Mouse (Mus musculus): ENCODE measurements around the gene Sox11.

Gene Sox11

GRCm38 (mm10) chr12:27336336-27336735 is 6.0 kb downstream of the Sox11 start:
- in situ Hi-C loops (cut with MboI, MseI), result no loop called here

- in situ Hi-C loops (cut with MboI, MseI), result no loop called here
Observed at GRCm38 (mm10) chr12:27335356-27336055, 6.9 kb downstream of the Sox11 start.

- in situ Hi-C loops (cut with MboI, MseI), result no loop called here
Observed at GRCm38 (mm10) chr12:27333590-27333989, 8.8 kb downstream of the Sox11 start.

GRCm38 (mm10) chr12:27323423-27323822 is 19.0 kb downstream of the Sox11 start:
- in situ Hi-C loops (cut with MboI, MseI), result loop anchor here (25.0 kb wide), 1 partner anchor 1386 kb away; no protein-coding TSS in a partner anchor

GRCm38 (mm10) chr12:27320705-27321104 is 21.7 kb downstream of the Sox11 start:
- in situ Hi-C loops (cut with MboI, MseI), result loop anchor here (25.0 kb wide), 1 partner anchor 1383 kb away; no protein-coding TSS in a partner anchor

- in situ Hi-C loops (cut with MboI, MseI), result loop anchor here (25.0 kb wide), 1 partner anchor 1376 kb away; no protein-coding TSS in a partner anchor
Observed at GRCm38 (mm10) chr12:27312985-27313384, 29.4 kb downstream of the Sox11 start.

- in situ Hi-C loops (cut with MboI, MseI), result loop anchor here (25.0 kb wide), 1 partner anchor 1375 kb away; no protein-coding TSS in a partner anchor
Observed at GRCm38 (mm10) chr12:27311854-27312466, 30.4 kb downstream of the Sox11 start.

- in situ Hi-C loops (cut with MboI, MseI), result loop anchor here (25.0 kb wide), 1 partner anchor 1374 kb away; no protein-coding TSS in a partner anchor
Observed at GRCm38 (mm10) chr12:27311316-27311832, 31.0 kb downstream of the Sox11 start.

GRCm38 (mm10) chr12:27310703-27311102 is 31.7 kb downstream of the Sox11 start:
- in situ Hi-C loops (cut with MboI, MseI), result loop anchor here (25.0 kb wide), 1 partner anchor 1373 kb away; no protein-coding TSS in a partner anchor

- in situ Hi-C loops (cut with MboI, MseI), result loop anchor here (25.0 kb wide), 1 partner anchor 1373 kb away; no protein-coding TSS in a partner anchor
Observed at GRCm38 (mm10) chr12:27309969-27310368, 32.4 kb downstream of the Sox11 start.

- in situ Hi-C loops (cut with MboI, MseI), result loop anchor here (25.0 kb wide), 1 partner anchor 1368 kb away; no protein-coding TSS in a partner anchor
Observed at GRCm38 (mm10) chr12:27304713-27305437, 37.5 kb downstream of the Sox11 start.

GRCm38 (mm10) chr12:27303190-27303589 is 39.2 kb downstream of the Sox11 start:
- in situ Hi-C loops (cut with MboI, MseI), result loop anchor here (25.0 kb wide), 1 partner anchor 1366 kb away; no protein-coding TSS in a partner anchor

- in situ Hi-C loops (cut with MboI, MseI), result no loop called here
Observed at GRCm38 (mm10) chr12:27298721-27299120, 43.7 kb downstream of the Sox11 start.

- in situ Hi-C loops (cut with MboI, MseI), result no loop called here
Observed at GRCm38 (mm10) chr12:27294191-27294590, 48.2 kb downstream of the Sox11 start.

GRCm38 (mm10) chr12:27293736-27294135 is 48.6 kb downstream of the Sox11 start:
- in situ Hi-C loops (cut with MboI, MseI), result no loop called here

GRCm38 (mm10) chr12:27293208-27293607 is 49.2 kb downstream of the Sox11 start:
- in situ Hi-C loops (cut with MboI, MseI), result no loop called here
